Mouse (Mus musculus) testis, adult 2 months (tissue): ENCODE results near the gene Vamp4.

Source experiments
- CTCF ChIP-seq: fragments of 200-500 bp; IDR thresholded peaks from 2 replicates; pipeline ENCODE4 v1.5.1; 2012; ENCODE audit warnings: low read depth, mild to moderate bottlenecking, inconsistent platforms, low read length, moderate library complexity; ENCODE audit not compliant: control insufficient read depth, insufficient read depth, insufficient replicate concordance
- POLR2A ChIP-seq: fragments of 200-500 bp; IDR thresholded peaks from 2 replicates; pipeline ENCODE4 v1.6.1; 2012; ENCODE audit warnings: low read depth, mild to moderate bottlenecking, inconsistent platforms, low read length, moderate library complexity; ENCODE audit not compliant: control insufficient read depth

GRCm38 (mm10) chr1:162588606-162589005 lies 18.3 kb downstream of the Vamp4 start:
- no peak for TF ChIP-seq POLR2A
- no peak for TF ChIP-seq CTCF
